Mouse (Mus musculus) heart, adult 2 months (tissue): ENCODE results near the gene Zfp566. TPM values are rescaled to one million over a fixed set of nuclear protein-coding genes. Genes with fewer than 3 reads are reported as not detected.
"Not testable (repeated sequence)": the region's sequence is repeated elsewhere in the genome, so short reads cannot be mapped to it uniquely, and the experiment has no call there.

ENCODE experiments used
- DNase-seq, 2 experiments: peaks; one replicate each; pipeline ENCODE4 v3.0.0; 2021
- H3K27ac ChIP-seq: fragments of 200-600 bp; 2 replicates; pipeline ENCODE4 v1.8.1; 2022
- H3K27me3 ChIP-seq: fragments of 200-500 bp; 2 replicates; pipeline ENCODE4 v1.6.1; 2012; ENCODE audit warnings: mild to moderate bottlenecking, low read length, inconsistent platforms, mixed read lengths; ENCODE audit not compliant: control insufficient read depth, insufficient read depth
- H3K36me3 ChIP-seq: fragments of 200-500 bp; 2 replicates; pipeline ENCODE4 v1.6.1; 2012; ENCODE audit warnings: low read length, inconsistent platforms; ENCODE audit not compliant: control insufficient read depth, insufficient read depth
- H3K4me1 ChIP-seq: fragments of 200-500 bp; 2 replicates; pipeline ENCODE4 v1.6.1; 2011; ENCODE audit warnings: low read length; ENCODE audit not compliant: control insufficient read depth, insufficient read depth
- H3K4me3 ChIP-seq: fragments of 200-600 bp; 2 replicates; pipeline ENCODE4 v1.8.1; 2022
- H3K79me2 ChIP-seq: fragments of 200-500 bp; replicated peaks from 2 replicates; pipeline ENCODE4 v1.6.1; 2012; ENCODE audit warnings: mild to moderate bottlenecking, inconsistent platforms, low read length, moderate library complexity, mixed read lengths; ENCODE audit not compliant: control insufficient read depth, insufficient read depth
- H3K9ac ChIP-seq: fragments of 200-500 bp; 2 replicates; pipeline ENCODE4 v1.6.1; 2012; ENCODE audit warnings: low read depth, mild to moderate bottlenecking, control low read depth, inconsistent platforms, low read length, mixed read lengths
- CTCF ChIP-seq: fragments of 200-600 bp; IDR thresholded peaks from 2 replicates; pipeline ENCODE4 v1.8.1; 2022; ENCODE audit warnings: antibody characterized with exemption, mild to moderate bottlenecking, moderate library complexity
- EP300 ChIP-seq: fragments of 200-500 bp; IDR thresholded peaks from 2 replicates; pipeline ENCODE4 v1.6.1; 2011; ENCODE audit warnings: low read depth, low read length, control low read depth; ENCODE audit not compliant: insufficient read depth
- POLR2A ChIP-seq: fragments of 200-500 bp; IDR thresholded peaks from 2 replicates; pipeline ENCODE4 v1.6.1; 2011; ENCODE audit warnings: mild to moderate bottlenecking, low read depth, low read length, control low read depth; ENCODE audit not compliant: insufficient read depth
- WGBS: fragments of 180-500 bp; shearing (Covaris S2); methylation state at CpG from one replicate; pipeline ENCODE4 v1.1.7; 2018; 5-methylcytosine and 5-hydroxymethylcytosine counted together
- intact Hi-C: fragments of 180-260 bp; cut with DNase I; formaldehyde crosslinking; loops from one replicate; pipeline ENCODE4 v1.15.1; 2025
- polyA plus RNA-seq: library from polyadenylated mRNA; depleted of rRNA; stranded (reverse); fragments of >200 nt; gene quantifications from 2 replicates; pipeline ENCODE4 v1.2.3, GENCODE M21; 2012
- total RNA-seq, 2 experiments: library from RNA; stranded (reverse); gene quantifications; 2 replicates each; pipeline ENCODE4 v1.2.3; 2021

The Zfp566 gene
- total and polyA plus RNA-seq, 3 experiments = 1.4 to 2.0 (median 1.7) TPM

DNA sequence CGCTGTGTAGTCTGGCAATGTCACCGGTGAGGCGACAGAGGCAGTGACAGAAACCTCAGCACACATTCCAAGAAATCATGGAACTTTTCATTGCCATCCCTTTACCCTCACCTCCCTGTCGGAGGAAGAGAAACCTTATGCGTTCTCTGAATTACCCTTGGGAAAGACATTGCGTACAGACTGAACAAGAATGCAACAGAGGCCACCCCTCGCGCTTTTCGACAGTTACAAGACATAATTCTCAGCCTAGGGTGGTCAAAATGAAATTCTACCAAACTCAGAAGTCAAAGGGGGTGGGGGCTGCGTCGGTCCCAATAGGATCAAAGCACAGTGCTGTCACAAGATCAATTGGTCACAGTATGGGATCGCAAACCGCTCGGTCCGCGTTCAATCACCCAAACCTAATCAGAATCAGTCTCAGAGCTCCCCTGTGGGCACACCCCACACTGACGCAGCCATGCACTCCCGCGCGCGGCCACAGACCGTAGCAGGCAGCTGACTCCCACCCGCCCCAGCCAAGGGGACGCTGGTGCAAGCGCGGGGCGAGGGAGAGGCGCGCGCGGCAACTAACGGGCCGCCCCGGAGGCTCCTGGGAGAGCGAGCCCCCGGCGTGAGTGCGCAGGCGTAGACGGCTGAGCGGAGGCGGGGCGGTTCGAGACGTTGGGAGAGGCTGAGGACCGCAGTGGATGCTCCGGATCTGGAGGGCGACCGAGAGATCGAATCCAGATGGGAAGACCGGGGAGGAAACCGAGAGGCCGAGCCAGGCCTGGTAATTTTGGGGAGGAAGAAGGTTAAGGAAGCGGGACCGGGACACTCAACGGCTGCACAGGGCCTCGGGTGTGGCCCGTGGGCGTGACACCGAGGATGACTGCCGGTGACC is 31.2 kb upstream of the Zfp566 start, which contains the start of gene Zfp382:
TSS of gene Zfp382 (plus strand) at position 635 of the 880 bp plus-strand sequence.
- Histone ChIP-seq H3K9ac (peak within 1 kb of the TSS; percentile 79), H3K4me1 (no peaks in the 10 kb centered on the region), H3K27ac (peak within 1 kb of the TSS; percentile 85), H3K79me2 (no peaks in the 10 kb centered on the region), H3K4me3 (peak within 1 kb of the TSS; percentile 89), H3K27me3 (no peaks in the 10 kb centered on the region), H3K36me3 (no peaks in the 10 kb centered on the region)
- peak; percentile 94 to 95 for DNase-seq
- TF ChIP-seq CTCF = peak; percentile 41
- TF ChIP-seq POLR2A = peak; percentile 65
- no peak for TF ChIP-seq EP300
- intact Hi-C loops = loop anchor here (2.0 to 5.0 kb wide), 4 partner anchors 25 to 96 kb away; partner anchors contain the start of gene Zfp146
- under 1% methylated on average over 61 of the region's 61 CpGs for WGBS

DNA sequence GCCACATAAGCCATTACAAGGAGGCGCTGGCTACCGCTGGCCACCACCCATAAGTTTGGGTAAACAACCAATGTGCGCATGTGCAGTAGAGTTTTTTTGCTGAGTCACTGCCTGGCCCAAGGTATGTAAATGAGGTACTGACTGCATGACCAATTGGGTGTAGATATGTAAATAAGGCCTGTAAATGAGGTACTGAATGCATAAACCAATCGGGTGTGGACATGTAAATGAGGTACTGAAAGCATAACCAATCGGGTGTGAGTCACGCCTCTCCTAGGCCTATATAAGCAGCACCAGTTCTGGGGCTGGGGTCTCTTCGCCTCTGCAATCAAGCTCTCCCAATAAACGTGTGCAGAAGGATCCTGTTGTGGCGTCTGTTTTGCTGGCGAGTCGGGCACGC is 27.6 kb upstream of the Zfp566 start:
- DNase-seq, H3K27ac ChIP-seq, H3K9ac ChIP-seq, H3K4me3 ChIP-seq, H3K27me3 ChIP-seq, H3K36me3 ChIP-seq, intact Hi-C loops, H3K4me1 ChIP-seq, H3K79me2 ChIP-seq: not testable (repeated sequence)
- WGBS = 91% methylated on average over 12 of the region's 12 CpGs

DNA sequence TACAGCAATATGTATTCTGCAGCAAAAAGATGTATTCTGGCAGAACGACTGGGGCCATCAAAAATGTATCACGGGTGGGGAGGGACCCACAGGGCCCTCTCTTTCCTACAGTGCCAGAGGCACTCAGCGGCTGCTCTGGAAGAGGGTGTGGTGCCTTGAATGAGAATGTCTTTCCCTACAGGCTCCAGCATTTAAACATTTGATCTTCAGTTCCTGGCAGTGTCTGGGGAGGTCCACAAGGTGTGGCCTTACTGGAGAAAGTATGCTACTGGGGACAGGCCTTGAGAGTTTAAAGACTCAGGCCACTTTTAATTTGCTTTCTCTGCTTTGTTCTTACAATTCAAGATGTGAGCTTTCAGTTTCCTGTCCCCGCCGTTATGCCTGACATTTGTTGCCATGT is 25.7 kb upstream of the Zfp566 start:
- no peak overlapping the region for H3K4me3 ChIP-seq
- no peak overlapping the region for H3K9ac ChIP-seq
- H3K4me1 ChIP-seq = no peaks in the 10 kb centered on the region
- no peak overlapping the region for H3K27ac ChIP-seq
- H3K79me2 ChIP-seq = no peaks in the 10 kb centered on the region
- TF ChIP-seq CTCF (no peak), POLR2A (no peak), EP300 (no peak)
- intact Hi-C loops = no loop called here
- 90% methylated on average over 5 of the region's 5 CpGs for WGBS
- no peak for DNase-seq
- H3K27me3 ChIP-seq = no peaks in the 10 kb centered on the region
- H3K36me3 ChIP-seq = no peaks in the 10 kb centered on the region

DNA sequence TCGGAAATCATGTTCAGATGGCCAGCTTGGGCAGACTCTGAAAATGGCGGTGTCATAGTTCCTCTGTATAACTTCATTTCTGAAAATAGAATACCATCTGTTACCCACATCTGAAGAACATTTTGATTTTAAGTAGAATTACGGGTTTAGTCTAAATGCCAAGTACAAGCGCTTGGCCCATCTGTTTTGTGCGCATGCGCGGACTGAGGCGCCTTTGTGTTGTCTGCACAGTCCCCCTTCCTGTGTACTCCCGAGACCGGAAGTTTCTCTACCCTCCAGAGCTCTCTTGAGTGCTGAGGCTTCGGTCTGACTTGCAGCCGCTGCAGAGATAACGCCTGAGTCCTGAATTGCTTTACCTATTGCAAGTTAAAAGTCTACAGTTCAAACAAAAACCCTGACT is 9.0 kb upstream of the Zfp566 start:
- WGBS = 76% methylated on average over 13 of the region's 13 CpGs
- peak overlapping the region; percentile 36 for H3K27ac ChIP-seq
- TF ChIP-seq EP300 (no peak), CTCF (no peak), POLR2A (no peak)
- H3K27me3 ChIP-seq = no peaks in the 10 kb centered on the region
- H3K4me3 ChIP-seq = 0 out of 2 replicates have a peak overlapping the region, but pooled peaks have one; percentile 1
- DNase-seq = peak; percentile 41 to 45
- H3K79me2 ChIP-seq = peaks cover 2% of the 10 kb centered on the region; the same call in 1 of the 2 replicates
- H3K36me3 ChIP-seq = peaks cover 4% of the 10 kb centered on the region
- H3K9ac ChIP-seq = no peak overlapping the region
- peaks cover 1% of the 10 kb centered on the region; the same call in 1 of the 2 replicates for H3K4me1 ChIP-seq
- intact Hi-C loops = no loop called here

- no peak for DNase-seq
- 3% methylated on average over 5 of the region's 5 CpGs for WGBS
- Histone ChIP-seq H3K36me3 (peaks cover 2% of the 10 kb centered on the region), H3K4me1 (peaks cover 3% of the 10 kb centered on the region), H3K79me2 (peaks cover 2% of the 10 kb centered on the region; the same call in 1 of the 2 replicates), H3K27me3 (no peaks in the 10 kb centered on the region), H3K27ac (peak overlapping the region; percentile 96), H3K4me3 (peak overlapping the region; percentile 63), H3K9ac (no peak overlapping the region; the same call in 1 of the 2 replicates)
- TF ChIP-seq CTCF (no peak), EP300 (no peak), POLR2A (no peak)
- intact Hi-C loops = loop anchor here (1.0 to 2.0 kb wide), 2 partner anchors 25 to 75 kb away; partner anchors contain the start of gene Zfp382
These were observed 5.3 kb upstream of the Zfp566 start for GRCm38 (mm10) chr7:30095551-30096125.
